Mouse (Mus musculus) midbrain, embryonic 13.5 days (tissue): ENCODE data around the gene Kansl2. TPM values are rescaled to one million over a fixed set of nuclear protein-coding genes. Genes with fewer than 3 reads are reported as not detected.

Experiments
- ATAC-seq: fragments of 200-750 bp; cut with Nextera tagmentation; 2 replicates; pipeline ENCODE4 v1.8.0; 2017; ENCODE audit warnings: mild to moderate bottlenecking, moderate TSS enrichment, moderate library complexity
- H3K27ac ChIP-seq: fragments of 300-500 bp; sonication (generic); 2 replicates; pipeline ENCODE4 v1.5.1; 2015; ENCODE audit warnings: inconsistent platforms, mild to moderate bottlenecking, moderate library complexity
- H3K27me3 ChIP-seq: fragments of 300-500 bp; sonication (generic); 2 replicates; pipeline ENCODE4 v1.6.1; 2015; ENCODE audit warnings: mild to moderate bottlenecking, inconsistent platforms
- H3K36me3 ChIP-seq: fragments of 300-500 bp; sonication (generic); 2 replicates; pipeline ENCODE4 v1.6.1; 2015; ENCODE audit warnings: mild to moderate bottlenecking, inconsistent platforms
- H3K4me1 ChIP-seq: fragments of 300-500 bp; sonication (generic); replicated peaks from 2 replicates; pipeline ENCODE4 v1.6.1; 2015; ENCODE audit warnings: inconsistent platforms
- H3K4me2 ChIP-seq: fragments of 300-500 bp; sonication (generic); replicated peaks from 2 replicates; pipeline ENCODE4 v1.6.1; 2015; ENCODE audit warnings: moderate library complexity, mild to moderate bottlenecking, inconsistent platforms
- H3K4me3 ChIP-seq: fragments of 300-500 bp; sonication (generic); replicated peaks from 2 replicates; pipeline ENCODE4 v1.5.1; 2015; ENCODE audit warnings: mild to moderate bottlenecking, inconsistent platforms
- H3K9ac ChIP-seq: fragments of 300-500 bp; sonication (generic); replicated peaks from 2 replicates; pipeline ENCODE4 v1.6.1; 2015; ENCODE audit warnings: mild to moderate bottlenecking, inconsistent platforms
- H3K9me3 ChIP-seq: fragments of 300-500 bp; sonication (generic); 2 replicates; pipeline ENCODE4 v1.6.1; 2016; ENCODE audit warnings: mild to moderate bottlenecking, inconsistent platforms
- WGBS: fragments of 180-500 bp; shearing (Covaris S2); methylation state at CpG from one replicate; pipeline ENCODE4 v1.1.7; 2015; 5-methylcytosine and 5-hydroxymethylcytosine counted together
- polyA plus RNA-seq: library from polyadenylated mRNA; unstranded; fragments of >200 nt; fragmentation: Nextera tagmentation; extraction: Ambion mirVana; gene quantifications from 2 replicates; pipeline ENCODE4 v1.2.1, GENCODE M21; 2015

The Kansl2 gene
- polyA plus RNA-seq, 1 experiment from 2014 or later, result 149 TPM

GRCm38 (mm10) chr15:98567278-98568134 is 33.4 kb upstream of the Kansl2 start:
- WGBS, result under 1% methylated on average over 88 of the region's 88 CpGs
- peak overlapping the region; percentile 94 for H3K27ac ChIP-seq
- H3K4me1 ChIP-seq, result peaks cover 40% of the 10 kb centered on the region
- H3K27me3 ChIP-seq, result no peaks in the 10 kb centered on the region
- peak overlapping the region; percentile 81 for H3K4me2 ChIP-seq
- ATAC-seq, result peak; percentile 98
- peaks cover 12% of the 10 kb centered on the region for H3K36me3 ChIP-seq
- H3K4me3 ChIP-seq, result peak overlapping the region; percentile 90
- peak overlapping the region; percentile 95 for H3K9ac ChIP-seq
- H3K9me3 ChIP-seq, result no peaks in the 10 kb centered on the region

- ATAC-seq, result no peak
- peaks cover 40% of the 10 kb centered on the region for H3K4me1 ChIP-seq
- peak overlapping the region; percentile 90 for H3K4me3 ChIP-seq
- peak overlapping the region; percentile 95 for H3K9ac ChIP-seq
- peak overlapping the region; percentile 94 for H3K27ac ChIP-seq
- H3K9me3 ChIP-seq, result no peaks in the 10 kb centered on the region
- H3K4me2 ChIP-seq, result peak overlapping the region; percentile 75
- H3K27me3 ChIP-seq, result no peaks in the 10 kb centered on the region
- H3K36me3 ChIP-seq, result peaks cover 12% of the 10 kb centered on the region
- WGBS, result under 1% methylated on average over 15 of the region's 15 CpGs
Observed at GRCm38 (mm10) chr15:98566973-98567277, 32.9 kb upstream of the Kansl2 start.

- no peaks in the 10 kb centered on the region for H3K4me1 ChIP-seq
- no peak overlapping the region for H3K27ac ChIP-seq
- 88% methylated on average over 5 of the region's 5 CpGs for WGBS
- no peak for ATAC-seq
- no peaks in the 10 kb centered on the region for H3K9me3 ChIP-seq
- H3K27me3 ChIP-seq, result no peaks in the 10 kb centered on the region
- H3K4me3 ChIP-seq, result no peak overlapping the region
- no peak overlapping the region for H3K9ac ChIP-seq
- H3K4me2 ChIP-seq, result no peak overlapping the region
- peaks cover 58% of the 10 kb centered on the region for H3K36me3 ChIP-seq
Observed at GRCm38 (mm10) chr15:98557186-98557585, 23.1 kb upstream of the Kansl2 start.

GRCm38 (mm10) chr15:98555881-98556280 is 21.8 kb upstream of the Kansl2 start:
- no peak overlapping the region for H3K4me3 ChIP-seq
- peaks cover 71% of the 10 kb centered on the region for H3K36me3 ChIP-seq
- no peak overlapping the region for H3K9ac ChIP-seq
- H3K4me1 ChIP-seq, result no peaks in the 10 kb centered on the region
- no peaks in the 10 kb centered on the region for H3K9me3 ChIP-seq
- 92% methylated on average over 4 of the region's 4 CpGs for WGBS
- no peak for ATAC-seq
- H3K4me2 ChIP-seq, result no peak overlapping the region
- H3K27ac ChIP-seq, result no peak overlapping the region
- H3K27me3 ChIP-seq, result no peaks in the 10 kb centered on the region

- H3K9ac ChIP-seq, result no peak overlapping the region
- H3K9me3 ChIP-seq, result no peaks in the 10 kb centered on the region
- peaks cover 69% of the 10 kb centered on the region for H3K36me3 ChIP-seq
- no peak overlapping the region for H3K4me2 ChIP-seq
- no peaks in the 10 kb centered on the region for H3K4me1 ChIP-seq
- no peak overlapping the region for H3K27ac ChIP-seq
- WGBS, result 95% methylated on average over 2 of the region's 2 CpGs
- no peaks in the 10 kb centered on the region for H3K27me3 ChIP-seq
- H3K4me3 ChIP-seq, result no peak overlapping the region
- ATAC-seq, result no peak
Observed at GRCm38 (mm10) chr15:98552758-98553157, 18.7 kb upstream of the Kansl2 start.

GRCm38 (mm10) chr15:98546843-98547242 is 12.8 kb upstream of the Kansl2 start:
- Histone ChIP-seq H3K27ac (no peak overlapping the region), H3K4me2 (no peak overlapping the region), H3K9me3 (no peaks in the 10 kb centered on the region), H3K27me3 (no peaks in the 10 kb centered on the region), H3K36me3 (peaks cover 86% of the 10 kb centered on the region), H3K9ac (no peak overlapping the region), H3K4me3 (no peak overlapping the region), H3K4me1 (no peaks in the 10 kb centered on the region)
- 93% methylated on average over 5 of the region's 5 CpGs for WGBS
- ATAC-seq, result no peak

GRCm38 (mm10) chr15:98545151-98545550 is 11.1 kb upstream of the Kansl2 start:
- peaks cover 78% of the 10 kb centered on the region for H3K36me3 ChIP-seq

GRCm38 (mm10) chr15:98543341-98543740 is 9.3 kb upstream of the Kansl2 start:
- ATAC-seq, result no peak
- Histone ChIP-seq H3K27me3 (no peaks in the 10 kb centered on the region), H3K36me3 (peaks cover 76% of the 10 kb centered on the region), H3K9me3 (no peaks in the 10 kb centered on the region), H3K4me3 (no peak overlapping the region), H3K4me2 (no peak overlapping the region), H3K9ac (no peak overlapping the region), H3K4me1 (no peaks in the 10 kb centered on the region), H3K27ac (no peak overlapping the region)
- WGBS, result 88% methylated on average over 4 of the region's 4 CpGs

More at GRCm38 (mm10) chr15:98545151-98545550, 11.1 kb upstream of the Kansl2 start:
- Histone ChIP-seq H3K9me3 (no peaks in the 10 kb centered on the region), H3K4me3 (no peak overlapping the region), H3K27ac (no peak overlapping the region), H3K4me2 (no peak overlapping the region), H3K27me3 (no peaks in the 10 kb centered on the region), H3K9ac (no peak overlapping the region), H3K4me1 (no peaks in the 10 kb centered on the region)
- WGBS, result 98% methylated on average over 3 of the region's 3 CpGs
- no peak for ATAC-seq

- H3K9ac ChIP-seq, result no peak overlapping the region
- H3K4me2 ChIP-seq, result no peak overlapping the region
- no peaks in the 10 kb centered on the region for H3K27me3 ChIP-seq
- no peak for ATAC-seq
- H3K4me3 ChIP-seq, result no peak overlapping the region
- H3K4me1 ChIP-seq, result no peaks in the 10 kb centered on the region
- 94% methylated on average over 6 of the region's 6 CpGs for WGBS
- peaks cover 55% of the 10 kb centered on the region for H3K36me3 ChIP-seq
- H3K27ac ChIP-seq, result no peak overlapping the region
- no peaks in the 10 kb centered on the region for H3K9me3 ChIP-seq
Observed at GRCm38 (mm10) chr15:98541064-98541463, 7.0 kb upstream of the Kansl2 start.

- Histone ChIP-seq H3K9ac (no peak overlapping the region), H3K4me3 (no peak overlapping the region), H3K36me3 (peaks cover 25% of the 10 kb centered on the region), H3K4me2 (no peak overlapping the region), H3K27ac (no peak overlapping the region), H3K9me3 (no peaks in the 10 kb centered on the region), H3K4me1 (peaks cover under 1% of the 10 kb centered on the region; the same call in 1 of the 2 replicates), H3K27me3 (no peaks in the 10 kb centered on the region)
- WGBS, result 75% methylated on average over 4 of the region's 4 CpGs
- no peak for ATAC-seq
Observed at GRCm38 (mm10) chr15:98537923-98538322, 3.9 kb upstream of the Kansl2 start.

GRCm38 (mm10) chr15:98536828-98537510 is 2.9 kb upstream of the Kansl2 start:
- Histone ChIP-seq H3K27me3 (no peaks in the 10 kb centered on the region), H3K4me1 (peaks cover 10% of the 10 kb centered on the region), H3K4me2 (no peak overlapping the region), H3K9ac (no peak overlapping the region), H3K27ac (no peak overlapping the region), H3K36me3 (peaks cover 17% of the 10 kb centered on the region), H3K4me3 (no peak overlapping the region), H3K9me3 (no peaks in the 10 kb centered on the region)
- 90% methylated on average over 8 of the region's 8 CpGs for WGBS
- ATAC-seq, result no peak

- 87% methylated on average over 4 of the region's 4 CpGs for WGBS
Observed at GRCm38 (mm10) chr15:98535921-98536320, 1.9 kb upstream of the Kansl2 start.

More at GRCm38 (mm10) chr15:98535921-98536320, 1.9 kb upstream of the Kansl2 start:
- no peaks in the 10 kb centered on the region for H3K27me3 ChIP-seq
- no peak overlapping the region for H3K4me3 ChIP-seq
- no peak overlapping the region for H3K4me2 ChIP-seq
- H3K27ac ChIP-seq, result no peak overlapping the region
- H3K9ac ChIP-seq, result no peak overlapping the region
- ATAC-seq, result no peak
- H3K9me3 ChIP-seq, result no peaks in the 10 kb centered on the region
- peaks cover 19% of the 10 kb centered on the region for H3K36me3 ChIP-seq
- H3K4me1 ChIP-seq, result peaks cover 21% of the 10 kb centered on the region
